Mouse (Mus musculus) bone marrow macrophage, adult 2 months (primary cell): Measurements from ENCODE around the gene Qpctl.

ENCODE experiments used
- CTCF ChIP-seq: IDR thresholded peaks from 2 replicates; pipeline ENCODE4 v1.5.1; 2012; ENCODE audit warnings: low read depth, mild to moderate bottlenecking, low read length, moderate library complexity
- POLR2A ChIP-seq: IDR thresholded peaks from 2 replicates; pipeline ENCODE4 v1.6.1; 2012; ENCODE audit warnings: mild to moderate bottlenecking, low read depth, low read length, borderline replicate concordance

DNA sequence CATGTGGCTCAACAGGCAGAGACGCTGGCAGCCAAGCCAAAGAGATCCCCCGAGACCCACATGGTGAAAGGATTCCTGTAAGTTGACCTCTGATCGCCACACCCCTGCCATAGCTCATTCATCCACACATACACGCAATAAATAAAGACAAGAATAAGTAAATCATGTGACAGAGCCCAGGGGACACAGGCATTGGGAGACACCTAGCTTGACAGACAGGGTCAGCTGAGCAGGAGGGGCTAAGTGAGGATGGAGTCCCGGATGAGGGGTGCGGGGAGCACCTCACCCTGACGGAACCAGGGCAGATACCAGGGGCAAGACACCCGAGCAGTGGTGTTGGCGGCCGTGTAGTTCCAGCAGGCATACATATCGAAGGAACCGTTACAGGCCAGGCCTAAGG lies 14.7 kb upstream of the Qpctl start:
- TF ChIP-seq CTCF = no peak
- TF ChIP-seq POLR2A = no peak
